Mouse (Mus musculus): Measurements from ENCODE around the gene Mroh2b.

Mroh2b gene

DNA sequence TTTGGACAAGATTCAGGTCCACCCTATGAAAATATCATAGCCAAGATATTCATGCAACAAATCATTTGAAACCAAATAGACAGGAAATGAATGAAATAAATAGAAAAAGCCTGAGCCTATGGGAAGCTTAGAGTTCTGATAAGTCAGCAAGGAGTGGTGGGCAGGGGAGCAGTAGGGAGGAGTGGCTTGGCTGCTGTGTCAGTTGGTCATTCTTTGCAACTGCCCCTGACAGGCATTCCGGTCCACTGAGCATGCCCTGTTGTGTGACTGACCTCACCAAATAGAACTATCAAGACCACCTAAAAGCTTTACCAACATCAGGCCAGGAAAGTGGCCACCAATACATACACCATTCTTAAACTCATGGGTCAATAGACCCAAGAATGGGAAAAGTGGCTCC is at the start of gene Mroh2b:
TSS of gene Mroh2b (plus strand) at position 301 of the 400 bp plus-strand sequence.
- DNase-seq (ENCODE audit: low read depth, low spot score), result no peak

DNA sequence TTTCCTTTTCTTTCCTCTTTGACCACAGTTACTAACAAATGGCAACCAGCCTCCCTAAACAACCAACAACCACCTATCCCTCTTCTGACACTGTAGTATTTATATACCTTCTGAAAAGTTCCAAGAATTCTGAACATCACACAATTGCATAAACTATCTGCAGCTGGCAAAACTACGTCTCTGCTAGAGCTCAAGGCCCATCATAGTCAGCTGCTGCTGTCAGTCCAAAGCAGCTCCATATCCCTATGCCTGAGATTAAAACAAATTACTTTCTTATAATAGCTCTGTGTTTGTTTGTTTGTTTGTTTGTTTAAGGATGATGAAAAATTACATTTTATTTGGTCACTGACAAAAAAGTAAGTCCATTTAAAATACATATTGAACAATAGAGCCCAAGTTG is 48.5 kb upstream of the Mroh2b start:
- DNase-seq (ENCODE audit: low read depth, low spot score), result no peak

DNA sequence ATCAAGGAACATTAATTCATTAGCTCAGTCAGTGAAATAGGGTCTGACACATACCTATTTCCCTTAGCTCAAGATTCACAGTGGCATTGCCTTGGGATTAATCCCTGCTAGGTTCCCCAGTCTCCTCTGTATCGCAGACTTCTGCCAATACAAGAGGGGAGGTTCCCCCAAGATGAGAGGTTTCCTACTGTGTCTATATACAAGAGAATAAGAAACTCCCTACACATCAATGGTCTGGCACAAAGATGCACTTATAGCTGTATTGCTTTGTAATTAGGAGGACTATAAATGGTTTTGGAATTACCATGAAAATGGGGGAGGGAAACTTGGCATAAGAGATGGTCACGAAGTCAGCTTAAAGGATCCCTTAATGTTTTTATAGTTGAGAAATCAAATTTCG is 3.6 kb upstream of the Mroh2b start:
- DNase-seq (ENCODE audit: low read depth, low spot score), result no peak

DNA sequence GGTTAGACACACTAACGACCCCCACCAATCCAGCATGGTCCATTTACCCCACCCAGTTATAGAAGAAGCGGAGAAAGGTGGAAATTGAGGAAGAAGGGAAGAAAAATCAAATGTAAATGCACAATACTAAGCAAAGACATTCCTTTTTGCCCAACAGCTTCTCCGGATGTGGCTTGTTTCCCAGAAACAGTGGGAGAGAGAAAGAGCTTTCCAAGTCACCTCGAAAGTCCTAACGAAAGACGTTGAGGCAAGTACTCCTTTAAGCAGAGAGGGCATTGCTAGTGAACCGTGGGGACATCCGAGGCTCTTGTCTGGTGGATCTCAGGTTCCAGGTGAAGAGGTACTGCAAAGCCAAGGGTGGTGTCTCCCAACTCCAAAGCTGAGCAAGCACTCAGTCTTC is 36.2 kb downstream of the Mroh2b start:
- DNase-seq (ENCODE audit: low read depth, low spot score), result peak; percentile 9

DNA sequence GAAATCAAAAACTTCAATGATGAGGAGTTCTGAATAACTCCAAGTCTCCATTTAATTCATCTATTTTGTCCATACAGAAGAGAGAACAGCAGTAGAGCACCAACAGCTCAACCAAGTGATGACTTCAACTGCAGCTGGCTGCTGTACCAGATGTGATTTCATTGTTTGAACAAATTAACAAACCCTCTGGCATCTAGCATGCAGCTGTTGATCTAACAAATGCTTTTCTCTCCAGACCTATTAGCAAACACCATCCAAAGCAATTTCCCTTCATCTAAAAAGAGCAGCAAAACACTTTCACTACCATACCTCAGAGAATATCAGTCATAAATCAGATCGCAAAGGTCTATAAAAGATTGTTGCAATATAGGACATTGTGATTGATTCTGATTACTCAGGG is 74.8 kb downstream of the Mroh2b start:
- DNase-seq (ENCODE audit: low read depth, low spot score), result peak; percentile 18

DNA sequence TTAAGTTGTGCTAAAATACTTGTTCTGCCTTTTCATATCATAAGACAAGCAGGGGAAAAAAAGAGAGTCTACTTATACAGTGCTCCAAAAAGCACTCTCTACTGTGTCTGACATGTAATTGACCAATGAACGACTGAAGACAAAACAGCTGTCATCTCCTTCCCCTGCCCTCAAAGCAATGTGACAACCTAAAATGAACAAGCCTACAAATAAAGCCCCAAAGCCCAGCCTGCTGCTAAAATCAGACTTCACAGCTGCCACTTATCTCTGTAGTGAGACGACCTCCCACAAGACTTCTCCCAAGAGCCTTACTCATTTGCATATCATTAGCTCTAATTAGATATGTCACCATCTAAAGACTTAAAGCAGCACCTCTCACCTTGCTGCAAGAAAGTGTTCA is 104.4 kb downstream of the Mroh2b start:
- peak; percentile 64 for DNase-seq (ENCODE audit: low read depth, low spot score)

DNA sequence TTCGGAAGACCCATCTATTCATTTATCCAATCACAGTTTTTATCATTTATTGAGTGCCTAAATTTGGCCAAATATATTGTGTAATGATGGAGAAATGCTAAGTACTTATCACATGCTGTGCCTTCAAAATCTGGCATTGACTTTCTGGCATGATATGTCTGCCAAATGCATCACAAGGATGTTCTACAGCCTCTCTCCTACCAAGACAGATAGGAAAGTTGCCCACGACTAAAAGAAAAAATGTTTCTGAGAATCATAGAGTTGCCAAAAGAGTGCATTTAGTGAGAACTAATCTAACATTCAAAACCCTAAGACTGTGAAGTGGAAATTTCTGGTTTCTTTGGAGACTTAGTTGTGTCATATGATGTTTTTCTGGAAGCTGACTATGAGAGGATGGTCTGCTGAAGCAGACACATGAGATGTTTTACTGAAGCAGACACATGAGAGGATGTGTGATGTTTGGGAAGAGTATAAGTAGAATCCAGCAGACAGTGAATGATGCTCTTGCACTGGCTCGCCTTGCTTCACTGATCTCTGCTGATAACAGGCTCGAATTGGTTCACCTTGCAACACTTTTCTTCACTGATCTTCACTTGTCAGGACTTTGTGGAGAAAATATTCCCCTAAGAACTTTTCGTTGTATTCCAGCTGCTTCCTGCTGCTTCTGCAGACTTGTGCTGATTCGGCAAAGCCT is 105.1 kb downstream of the Mroh2b start:
- peak; percentile 78 for DNase-seq (ENCODE audit: low read depth, low spot score)

DNA sequence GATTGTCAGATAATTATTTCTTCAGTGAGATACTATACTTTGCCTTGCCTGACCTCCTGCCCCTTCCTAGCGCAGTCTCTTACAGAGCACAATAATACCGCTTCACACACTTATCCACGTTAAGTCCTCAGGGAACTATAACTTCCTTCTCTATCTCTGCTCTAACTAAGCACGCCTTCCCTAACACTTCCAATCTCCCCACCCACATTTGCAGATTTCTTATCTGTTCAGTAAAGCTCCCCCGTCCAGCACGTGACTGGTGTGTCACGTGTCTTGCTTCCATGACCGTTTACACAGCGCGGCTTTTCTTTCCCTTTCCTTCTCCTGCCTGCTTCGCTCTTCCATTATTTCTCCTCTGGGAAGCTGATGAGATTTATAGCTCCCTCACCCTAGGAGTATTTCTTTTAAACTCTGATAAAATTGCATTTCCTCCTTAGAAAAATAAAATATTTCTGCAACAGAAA is 111.1 kb downstream of the Mroh2b start:
- DNase-seq (ENCODE audit: low read depth, low spot score), result peak; percentile 18
